Mouse (Mus musculus): ENCODE data around the gene Eif3k.

Gene Eif3k

GRCm38 (mm10) chr7:28960354-28961046 lies 21.2 kb downstream of the Eif3k start:
- in situ Hi-C loops (cut with MboI, MseI), result no loop called here

- in situ Hi-C loops (cut with MboI, MseI), result no loop called here
Observed at GRCm38 (mm10) chr7:28959505-28960045, 22.1 kb downstream of the Eif3k start.

- in situ Hi-C loops (cut with MboI, MseI), result no loop called here
Observed at GRCm38 (mm10) chr7:28958770-28959169, 22.9 kb downstream of the Eif3k start.

- in situ Hi-C loops (cut with MboI, MseI), result no loop called here
Observed at GRCm38 (mm10) chr7:28957997-28958725, 23.5 kb downstream of the Eif3k start.

- in situ Hi-C loops (cut with MboI, MseI), result no loop called here
Observed at GRCm38 (mm10) chr7:28957286-28957685, 24.4 kb downstream of the Eif3k start.

- in situ Hi-C loops (cut with MboI, MseI), result no loop called here
Observed at GRCm38 (mm10) chr7:28956270-28956669, 25.4 kb downstream of the Eif3k start.

GRCm38 (mm10) chr7:28955295-28955897 lies 26.3 kb downstream of the Eif3k start:
- in situ Hi-C loops (cut with MboI, MseI), result no loop called here

GRCm38 (mm10) chr7:28954773-28955172 lies 26.9 kb downstream of the Eif3k start:
- in situ Hi-C loops (cut with MboI, MseI), result no loop called here

- in situ Hi-C loops (cut with MboI, MseI), result no loop called here
Observed at GRCm38 (mm10) chr7:28953476-28954376, 27.9 kb downstream of the Eif3k start.

GRCm38 (mm10) chr7:28952786-28953185 lies 28.9 kb downstream of the Eif3k start:
- in situ Hi-C loops (cut with MboI, MseI), result no loop called here

- in situ Hi-C loops (cut with MboI, MseI), result no loop called here
Observed at GRCm38 (mm10) chr7:28951764-28952163, 29.9 kb downstream of the Eif3k start.

GRCm38 (mm10) chr7:28950346-28951037 lies 31.2 kb downstream of the Eif3k start:
- in situ Hi-C loops (cut with MboI, MseI), result no loop called here

GRCm38 (mm10) chr7:28949298-28949697 lies 32.4 kb downstream of the Eif3k start:
- in situ Hi-C loops (cut with MboI, MseI), result no loop called here

GRCm38 (mm10) chr7:28948746-28949145 lies 32.9 kb downstream of the Eif3k start:
- in situ Hi-C loops (cut with MboI, MseI), result no loop called here

- in situ Hi-C loops (cut with MboI, MseI), result no loop called here
Observed at GRCm38 (mm10) chr7:28946271-28946610, 35.4 kb downstream of the Eif3k start.

GRCm38 (mm10) chr7:28945416-28946270 lies 36.0 kb downstream of the Eif3k start:
- in situ Hi-C loops (cut with MboI, MseI), result no loop called here

- in situ Hi-C loops (cut with MboI, MseI), result no loop called here
Observed at GRCm38 (mm10) chr7:28944756-28945415, 36.8 kb downstream of the Eif3k start.

GRCm38 (mm10) chr7:28943451-28944180 lies 38.0 kb downstream of the Eif3k start:
- in situ Hi-C loops (cut with MboI, MseI), result no loop called here

- in situ Hi-C loops (cut with MboI, MseI), result no loop called here
Observed at GRCm38 (mm10) chr7:28941542-28941941, 40.1 kb downstream of the Eif3k start.
